Mouse (Mus musculus): Measurements from ENCODE around the gene Rap2a. TPM values are rescaled to one million over a fixed set of nuclear protein-coding genes. Genes with fewer than 3 reads are reported as not detected.

Rap2a gene
- polyA plus RNA-seq, 1 experiment from 2014 or later: 5.9 TPM

GRCm38 (mm10) chr14:120519921-120520320 lies 41.7 kb downstream of the Rap2a start:
- H3K9ac ChIP-seq: no peak overlapping the region
- H3K27ac ChIP-seq: no peak overlapping the region
- H3K4me3 ChIP-seq: no peak overlapping the region
- H3K27me3 ChIP-seq (replicated peaks): no peaks in the 10 kb centered on the region
- peaks cover 21% of the 10 kb centered on the region for H3K4me1 ChIP-seq
- no peaks in the 10 kb centered on the region for H3K36me3 ChIP-seq
- WGBS (ENCODE audit: insufficient replicate concordance): 67% methylated on average over 1 of the region's 1 CpGs
- H3K9me3 ChIP-seq (replicated peaks): no peaks in the 10 kb centered on the region
- no peak overlapping the region for H3K4me2 ChIP-seq
- no peak for ATAC-seq

DNA sequence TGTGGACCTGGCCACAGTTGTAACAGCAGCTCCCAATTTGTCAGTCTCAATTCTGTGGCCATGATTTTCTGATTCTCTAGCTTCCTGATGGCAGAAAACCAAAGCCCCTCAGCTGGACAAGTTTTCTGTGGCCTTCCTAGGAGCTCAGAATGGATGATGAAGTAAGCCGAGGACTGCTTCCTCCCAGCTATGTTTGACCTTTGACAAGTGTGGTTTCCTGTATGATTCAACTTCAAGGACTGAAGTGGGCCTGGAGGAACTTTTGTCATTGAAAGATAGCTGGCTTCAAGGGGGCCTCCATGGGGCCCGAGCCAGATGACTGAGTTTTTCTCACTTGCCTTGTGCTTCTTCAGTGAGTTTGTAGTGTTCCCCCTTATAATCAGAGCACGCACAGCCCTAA lies 42.6 kb downstream of the Rap2a start:
- Histone ChIP-seq H3K4me2 (no peak overlapping the region), H3K9ac (no peak overlapping the region), H3K36me3 (no peaks in the 10 kb centered on the region), H3K9me3 (replicated peaks) (no peaks in the 10 kb centered on the region), H3K4me3 (no peak overlapping the region), H3K27me3 (replicated peaks) (no peaks in the 10 kb centered on the region), H3K27ac (0 out of 2 replicates have a peak overlapping the region, but pooled peaks have one; percentile 36), H3K4me1 (peaks cover 21% of the 10 kb centered on the region)
- 13% methylated on average over 3 of the region's 3 CpGs for WGBS (ENCODE audit: insufficient replicate concordance)
- ATAC-seq: peak; percentile 32; the same call in 1 of the 2 replicates

- H3K27me3 ChIP-seq (replicated peaks): no peaks in the 10 kb centered on the region
- H3K36me3 ChIP-seq: no peaks in the 10 kb centered on the region
- H3K9ac ChIP-seq: no peak overlapping the region
- H3K27ac ChIP-seq: no peak overlapping the region
- no peak overlapping the region for H3K4me2 ChIP-seq
- WGBS (ENCODE audit: insufficient replicate concordance): 84% methylated on average over 5 of the region's 5 CpGs
- no peak for ATAC-seq
- no peak overlapping the region for H3K4me3 ChIP-seq
- peaks cover 21% of the 10 kb centered on the region for H3K4me1 ChIP-seq
- no peaks in the 10 kb centered on the region for H3K9me3 ChIP-seq (replicated peaks)
These were observed 45.1 kb downstream of the Rap2a start for GRCm38 (mm10) chr14:120523296-120523695.

GRCm38 (mm10) chr14:120525644-120526043 lies 47.4 kb downstream of the Rap2a start:
- H3K27ac ChIP-seq: no peak overlapping the region
- ATAC-seq: no peak
- no peaks in the 10 kb centered on the region for H3K36me3 ChIP-seq
- H3K27me3 ChIP-seq (replicated peaks): no peaks in the 10 kb centered on the region
- H3K4me2 ChIP-seq: no peak overlapping the region
- no peaks in the 10 kb centered on the region for H3K9me3 ChIP-seq (replicated peaks)
- no peak overlapping the region for H3K4me3 ChIP-seq
- no peak overlapping the region for H3K9ac ChIP-seq
- WGBS (ENCODE audit: insufficient replicate concordance): 22% methylated on average over 2 of the region's 2 CpGs
- peaks cover 15% of the 10 kb centered on the region for H3K4me1 ChIP-seq

GRCm38 (mm10) chr14:120533301-120533700 lies 55.1 kb downstream of the Rap2a start:
- Histone ChIP-seq H3K4me2 (no peak overlapping the region), H3K36me3 (no peaks in the 10 kb centered on the region), H3K9ac (no peak overlapping the region), H3K4me1 (0 out of 2 replicates have a peak, but pooled peaks cover 3% of the 10 kb centered on the region), H3K27me3 (replicated peaks) (no peaks in the 10 kb centered on the region), H3K9me3 (replicated peaks) (no peaks in the 10 kb centered on the region), H3K27ac (no peak overlapping the region), H3K4me3 (no peak overlapping the region)
- WGBS (ENCODE audit: insufficient replicate concordance): 76% methylated on average over 3 of the region's 3 CpGs
- ATAC-seq: no peak

- no peak overlapping the region for H3K9ac ChIP-seq
- H3K4me1 ChIP-seq: 0 out of 2 replicates have a peak, but pooled peaks cover 3% of the 10 kb centered on the region
- no peak overlapping the region for H3K4me3 ChIP-seq
- no peaks in the 10 kb centered on the region for H3K27me3 ChIP-seq (replicated peaks)
- H3K36me3 ChIP-seq: no peaks in the 10 kb centered on the region
- no peak overlapping the region for H3K4me2 ChIP-seq
- no peak for ATAC-seq
- H3K27ac ChIP-seq: no peak overlapping the region
- 45% methylated on average over 3 of the region's 3 CpGs for WGBS (ENCODE audit: insufficient replicate concordance)
- H3K9me3 ChIP-seq (replicated peaks): no peaks in the 10 kb centered on the region
These were observed 56.6 kb downstream of the Rap2a start for GRCm38 (mm10) chr14:120534841-120535271.

DNA sequence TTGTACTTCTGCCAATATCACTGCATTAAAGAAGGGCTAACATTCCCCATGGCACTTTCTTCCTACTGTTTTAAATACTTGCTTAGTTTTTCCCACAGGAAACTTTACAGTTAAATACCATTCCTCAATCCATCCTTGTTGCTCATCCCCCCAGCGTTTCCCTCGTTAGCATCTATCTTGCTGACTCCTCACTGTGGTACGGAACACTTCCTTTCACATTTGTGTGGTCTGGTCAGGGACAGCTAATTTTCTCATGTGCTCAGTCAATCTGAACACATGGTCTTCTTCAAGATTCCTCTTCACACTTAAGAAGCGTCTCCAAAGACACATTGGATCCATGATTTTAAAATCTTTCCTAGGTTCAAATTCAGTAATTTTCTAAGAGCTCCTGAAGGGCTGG lies 57.2 kb downstream of the Rap2a start:
- H3K27ac ChIP-seq: no peak overlapping the region
- no peak overlapping the region for H3K9ac ChIP-seq
- 0 out of 2 replicates have a peak, but pooled peaks cover 3% of the 10 kb centered on the region for H3K4me1 ChIP-seq
- H3K27me3 ChIP-seq (replicated peaks): no peaks in the 10 kb centered on the region
- ATAC-seq: no peak
- no peaks in the 10 kb centered on the region for H3K9me3 ChIP-seq (replicated peaks)
- 36% methylated on average over 4 of the region's 4 CpGs for WGBS (ENCODE audit: insufficient replicate concordance)
- H3K4me2 ChIP-seq: no peak overlapping the region
- no peaks in the 10 kb centered on the region for H3K36me3 ChIP-seq
- H3K4me3 ChIP-seq: no peak overlapping the region

- no peaks in the 10 kb centered on the region for H3K36me3 ChIP-seq
- H3K9me3 ChIP-seq (replicated peaks): no peaks in the 10 kb centered on the region
- ATAC-seq: no peak
- H3K27ac ChIP-seq: no peak overlapping the region
- WGBS (ENCODE audit: insufficient replicate concordance): 59% methylated on average over 3 of the region's 3 CpGs
- H3K4me1 ChIP-seq: 0 out of 2 replicates have a peak, but pooled peaks cover 3% of the 10 kb centered on the region
- no peak overlapping the region for H3K9ac ChIP-seq
- H3K4me2 ChIP-seq: no peak overlapping the region
- H3K4me3 ChIP-seq: no peak overlapping the region
- no peaks in the 10 kb centered on the region for H3K27me3 ChIP-seq (replicated peaks)
These were observed 57.7 kb downstream of the Rap2a start for GRCm38 (mm10) chr14:120535924-120536323.

GRCm38 (mm10) chr14:120539128-120539527 lies 60.9 kb downstream of the Rap2a start:
- no peaks in the 10 kb centered on the region for H3K27me3 ChIP-seq (replicated peaks)
- no peak overlapping the region for H3K9ac ChIP-seq
- 0 out of 2 replicates have a peak, but pooled peaks cover 3% of the 10 kb centered on the region for H3K4me1 ChIP-seq
- no peaks in the 10 kb centered on the region for H3K36me3 ChIP-seq
- no peak overlapping the region for H3K27ac ChIP-seq
- no peak overlapping the region for H3K4me2 ChIP-seq
- 68% methylated on average over 2 of the region's 2 CpGs for WGBS (ENCODE audit: insufficient replicate concordance)
- no peak overlapping the region for H3K4me3 ChIP-seq
- no peak for ATAC-seq
- no peaks in the 10 kb centered on the region for H3K9me3 ChIP-seq (replicated peaks)

GRCm38 (mm10) chr14:120539626-120540025 lies 61.4 kb downstream of the Rap2a start:
- H3K4me2 ChIP-seq: no peak overlapping the region
- H3K4me3 ChIP-seq: no peak overlapping the region
- H3K9me3 ChIP-seq (replicated peaks): no peaks in the 10 kb centered on the region
- H3K9ac ChIP-seq: no peak overlapping the region
- no peaks in the 10 kb centered on the region for H3K27me3 ChIP-seq (replicated peaks)
- no peak for ATAC-seq
- no peak overlapping the region for H3K27ac ChIP-seq
- H3K4me1 ChIP-seq: 0 out of 2 replicates have a peak, but pooled peaks cover 5% of the 10 kb centered on the region
- 53% methylated on average over 3 of the region's 3 CpGs for WGBS (ENCODE audit: insufficient replicate concordance)
- no peaks in the 10 kb centered on the region for H3K36me3 ChIP-seq

DNA sequence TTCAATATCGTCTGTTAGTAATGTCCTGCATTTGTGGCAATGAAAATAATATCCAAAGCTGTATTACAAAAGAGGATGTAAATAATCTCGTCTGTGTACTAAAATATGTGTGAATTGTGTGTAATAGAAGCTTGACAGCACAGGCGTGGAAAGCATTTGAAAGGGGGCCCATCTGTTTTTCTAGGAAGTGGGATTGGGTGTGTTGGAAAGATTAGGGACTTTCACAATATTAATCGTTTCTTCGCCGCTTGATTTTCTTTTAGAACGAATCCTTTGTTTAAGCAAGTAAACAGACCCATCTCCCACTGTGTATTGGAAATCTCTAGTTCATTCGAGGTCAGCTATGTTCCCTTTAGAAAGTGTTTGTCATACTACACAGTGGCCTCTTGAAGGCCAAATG lies 64.2 kb downstream of the Rap2a start:
- WGBS (ENCODE audit: insufficient replicate concordance): 40% methylated on average over 8 of the region's 8 CpGs
- Histone ChIP-seq H3K4me1 (0 out of 2 replicates have a peak, but pooled peaks cover 6% of the 10 kb centered on the region), H3K27ac (no peak overlapping the region), H3K27me3 (replicated peaks) (no peaks in the 10 kb centered on the region), H3K4me2 (no peak overlapping the region), H3K9me3 (replicated peaks) (no peaks in the 10 kb centered on the region), H3K9ac (no peak overlapping the region), H3K4me3 (no peak overlapping the region), H3K36me3 (no peaks in the 10 kb centered on the region)
- ATAC-seq: no peak

GRCm38 (mm10) chr14:120542976-120543375 lies 64.7 kb downstream of the Rap2a start:
- 56% methylated on average over 3 of the region's 3 CpGs for WGBS (ENCODE audit: insufficient replicate concordance)
- no peak for ATAC-seq
- no peaks in the 10 kb centered on the region for H3K27me3 ChIP-seq (replicated peaks)
- no peaks in the 10 kb centered on the region for H3K36me3 ChIP-seq
- no peaks in the 10 kb centered on the region for H3K9me3 ChIP-seq (replicated peaks)
- H3K4me1 ChIP-seq: 0 out of 2 replicates have a peak, but pooled peaks cover 5% of the 10 kb centered on the region
- H3K4me2 ChIP-seq: no peak overlapping the region
- H3K4me3 ChIP-seq: no peak overlapping the region
- no peak overlapping the region for H3K27ac ChIP-seq
- no peak overlapping the region for H3K9ac ChIP-seq

DNA sequence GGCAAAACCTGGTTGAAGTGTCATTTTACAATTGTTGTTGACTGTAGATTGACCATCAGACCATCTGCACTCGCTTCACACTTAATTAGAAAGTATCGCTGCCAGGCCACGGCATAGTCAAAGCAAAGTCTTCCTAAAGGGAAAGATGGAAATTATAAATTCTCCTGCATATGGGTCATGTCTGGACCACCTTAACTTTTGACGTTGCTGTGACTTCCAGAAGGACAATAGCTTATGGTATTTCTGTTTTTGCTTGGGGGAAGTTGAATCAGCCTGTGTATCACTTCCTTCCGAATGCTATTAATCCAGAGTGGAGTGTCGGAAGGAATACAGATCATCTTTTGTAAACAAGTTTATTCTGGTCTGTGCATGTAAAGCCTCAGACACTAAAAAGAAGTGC lies 65.6 kb downstream of the Rap2a start:
- ATAC-seq: no peak
- Histone ChIP-seq H3K4me3 (no peak overlapping the region), H3K9me3 (replicated peaks) (no peaks in the 10 kb centered on the region), H3K4me2 (no peak overlapping the region), H3K9ac (no peak overlapping the region), H3K36me3 (no peaks in the 10 kb centered on the region), H3K27ac (no peak overlapping the region), H3K27me3 (replicated peaks) (no peaks in the 10 kb centered on the region), H3K4me1 (0 out of 2 replicates have a peak, but pooled peaks cover 3% of the 10 kb centered on the region)
- WGBS (ENCODE audit: insufficient replicate concordance): 66% methylated on average over 6 of the region's 6 CpGs
